Mouse (Mus musculus) heart, adult 2 months (tissue): ENCODE results near the gene Tpd52l2.

Experiments used
- CTCF ChIP-seq: fragments of 200-600 bp; IDR thresholded peaks from 2 replicates; pipeline ENCODE4 v1.8.1; 2022; ENCODE audit warnings: antibody characterized with exemption, mild to moderate bottlenecking, moderate library complexity
- EP300 ChIP-seq: fragments of 200-500 bp; IDR thresholded peaks from 2 replicates; pipeline ENCODE4 v1.6.1; 2011; ENCODE audit warnings: low read depth, low read length, control low read depth; ENCODE audit not compliant: insufficient read depth
- POLR2A ChIP-seq: fragments of 200-500 bp; IDR thresholded peaks from 2 replicates; pipeline ENCODE4 v1.6.1; 2011; ENCODE audit warnings: mild to moderate bottlenecking, low read depth, low read length, control low read depth; ENCODE audit not compliant: insufficient read depth

GRCm38 (mm10) chr2:181541761-181542380 is 44.9 kb downstream of the Tpd52l2 start:
- TF ChIP-seq POLR2A = no peak
- TF ChIP-seq EP300 = no peak
- peak; percentile 35 for TF ChIP-seq CTCF
